Mouse (Mus musculus): Measurements from ENCODE around the gene Pard6b. TPM values are rescaled to one million over a fixed set of nuclear protein-coding genes. Genes with fewer than 3 reads are reported as not detected.
A peak's percentile ranks its signal among the peaks of the same experiment; 100 is the strongest.

Gene Pard6b
- polyA plus RNA-seq, 1 experiment from 2014 or later = 20.4 TPM

- H3K9ac ChIP-seq = no peak overlapping the region
- no peak overlapping the region for H3K4me3 ChIP-seq (replicated peaks)
- peaks cover 34% of the 10 kb centered on the region for H3K4me1 ChIP-seq
- WGBS = 78% methylated on average over 3 of the region's 3 CpGs
- ATAC-seq (replicated peaks; ENCODE audit: low FRiP score) = no peak
- H3K27ac ChIP-seq = no peak overlapping the region
- no peaks in the 10 kb centered on the region for H3K36me3 ChIP-seq
- no peaks in the 10 kb centered on the region; the same call in none of the 2 replicates for H3K27me3 ChIP-seq
- H3K4me2 ChIP-seq = no peak overlapping the region
- H3K9me3 ChIP-seq (replicated peaks) = no peaks in the 10 kb centered on the region
Observed at GRCm38 (mm10) chr2:168118456-168118855, 37.7 kb downstream of the Pard6b start.

GRCm38 (mm10) chr2:168119123-168119522 lies 38.3 kb downstream of the Pard6b start:
- Histone ChIP-seq H3K4me1 (peaks cover 35% of the 10 kb centered on the region), H3K4me3 (replicated peaks) (no peak overlapping the region), H3K9ac (no peak overlapping the region), H3K9me3 (replicated peaks) (no peaks in the 10 kb centered on the region), H3K36me3 (no peaks in the 10 kb centered on the region), H3K27me3 (no peaks in the 10 kb centered on the region; the same call in none of the 2 replicates), H3K4me2 (no peak overlapping the region), H3K27ac (no peak overlapping the region)
- WGBS = 80% methylated on average over 12 of the region's 12 CpGs
- no peak for ATAC-seq (replicated peaks; ENCODE audit: low FRiP score)

- Histone ChIP-seq H3K36me3 (no peaks in the 10 kb centered on the region), H3K9me3 (replicated peaks) (no peaks in the 10 kb centered on the region), H3K9ac (no peak overlapping the region), H3K4me2 (no peak overlapping the region), H3K27me3 (no peaks in the 10 kb centered on the region; the same call in none of the 2 replicates), H3K27ac (no peak overlapping the region), H3K4me3 (replicated peaks) (no peak overlapping the region), H3K4me1 (peaks cover 39% of the 10 kb centered on the region)
- no peak for ATAC-seq (replicated peaks; ENCODE audit: low FRiP score)
- 84% methylated on average over 4 of the region's 4 CpGs for WGBS
Observed at GRCm38 (mm10) chr2:168120906-168121305, 40.1 kb downstream of the Pard6b start.

- H3K4me1 ChIP-seq = peaks cover 33% of the 10 kb centered on the region
- H3K4me3 ChIP-seq (replicated peaks) = no peak overlapping the region
- H3K27ac ChIP-seq = peak overlapping the region; percentile 63
- H3K4me2 ChIP-seq = no peak overlapping the region
- no peak overlapping the region for H3K9ac ChIP-seq
- no peaks in the 10 kb centered on the region for H3K36me3 ChIP-seq
- H3K27me3 ChIP-seq = no peaks in the 10 kb centered on the region
- no peaks in the 10 kb centered on the region for H3K9me3 ChIP-seq (replicated peaks)
- ATAC-seq (replicated peaks; ENCODE audit: low FRiP score) = no peak
- 57% methylated on average over 6 of the region's 6 CpGs for WGBS
Observed at GRCm38 (mm10) chr2:168123652-168124051, 42.8 kb downstream of the Pard6b start.

GRCm38 (mm10) chr2:168125288-168126089 lies 44.7 kb downstream of the Pard6b start:
- Histone ChIP-seq H3K27me3 (no peaks in the 10 kb centered on the region), H3K9ac (no peak overlapping the region), H3K4me3 (replicated peaks) (no peak overlapping the region), H3K4me2 (no peak overlapping the region), H3K4me1 (peaks cover 41% of the 10 kb centered on the region), H3K36me3 (no peaks in the 10 kb centered on the region), H3K27ac (0 out of 2 replicates have a peak overlapping the region, but pooled peaks have one; percentile 4), H3K9me3 (replicated peaks) (no peaks in the 10 kb centered on the region)
- WGBS = 45% methylated on average over 11 of the region's 11 CpGs
- ATAC-seq (replicated peaks; ENCODE audit: low FRiP score) = no peak

GRCm38 (mm10) chr2:168127767-168128166 lies 47.0 kb downstream of the Pard6b start:
- H3K9ac ChIP-seq = no peak overlapping the region
- H3K4me1 ChIP-seq = peaks cover 44% of the 10 kb centered on the region
- no peak overlapping the region for H3K4me3 ChIP-seq (replicated peaks)
- no peaks in the 10 kb centered on the region for H3K36me3 ChIP-seq
- WGBS = 83% methylated on average over 14 of the region's 14 CpGs
- peak overlapping the region; percentile 56; the same call in 1 of the 2 replicates for H3K27ac ChIP-seq
- no peaks in the 10 kb centered on the region for H3K9me3 ChIP-seq (replicated peaks)
- no peak for ATAC-seq (replicated peaks; ENCODE audit: low FRiP score)
- no peak overlapping the region for H3K4me2 ChIP-seq
- no peaks in the 10 kb centered on the region for H3K27me3 ChIP-seq

- H3K9me3 ChIP-seq (replicated peaks) = no peaks in the 10 kb centered on the region
- no peak overlapping the region for H3K4me3 ChIP-seq (replicated peaks)
- no peak overlapping the region for H3K4me2 ChIP-seq
- 39% methylated on average over 12 of the region's 14 CpGs for WGBS
- H3K9ac ChIP-seq = no peak overlapping the region
- H3K27ac ChIP-seq = peak overlapping the region; percentile 56
- H3K36me3 ChIP-seq = no peaks in the 10 kb centered on the region
- no peaks in the 10 kb centered on the region for H3K27me3 ChIP-seq
- H3K4me1 ChIP-seq = peaks cover 44% of the 10 kb centered on the region
- peak; percentile 80 for ATAC-seq (replicated peaks; ENCODE audit: low FRiP score)
Observed at GRCm38 (mm10) chr2:168128211-168128859, 47.5 kb downstream of the Pard6b start.

- H3K36me3 ChIP-seq = no peaks in the 10 kb centered on the region
- H3K4me1 ChIP-seq = peaks cover 28% of the 10 kb centered on the region
- no peak overlapping the region for H3K27ac ChIP-seq
- no peaks in the 10 kb centered on the region for H3K9me3 ChIP-seq (replicated peaks)
- H3K4me2 ChIP-seq = no peak overlapping the region
- no peak for ATAC-seq (replicated peaks; ENCODE audit: low FRiP score)
- H3K4me3 ChIP-seq (replicated peaks) = no peak overlapping the region
- H3K9ac ChIP-seq = no peak overlapping the region
- 70% methylated on average over 3 of the region's 3 CpGs for WGBS
- H3K27me3 ChIP-seq = no peaks in the 10 kb centered on the region
Observed at GRCm38 (mm10) chr2:168130046-168130445, 49.2 kb downstream of the Pard6b start.

DNA sequence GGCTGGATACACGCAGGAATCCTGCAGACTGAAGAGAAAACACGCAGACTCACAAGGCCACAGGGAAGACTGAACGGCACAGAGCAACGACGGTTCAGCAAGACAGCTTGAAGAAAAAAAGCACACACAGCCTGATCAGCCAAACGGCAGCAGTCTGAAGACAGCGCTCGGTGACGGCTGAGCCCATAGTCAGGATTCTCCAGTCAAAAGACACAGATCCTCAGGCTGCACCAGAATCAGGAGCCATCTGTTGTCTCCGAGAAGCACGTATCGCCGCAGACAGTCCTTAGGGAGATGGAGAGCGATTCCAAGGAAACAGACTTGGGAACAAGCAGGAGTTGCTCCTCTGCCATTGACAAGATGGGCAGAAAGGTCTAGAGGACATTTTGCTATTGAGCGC lies 56.4 kb downstream of the Pard6b start:
- H3K4me3 ChIP-seq (replicated peaks) = no peak overlapping the region
- no peak for ATAC-seq (replicated peaks; ENCODE audit: low FRiP score)
- H3K27me3 ChIP-seq = no peaks in the 10 kb centered on the region
- H3K9ac ChIP-seq = no peak overlapping the region
- H3K9me3 ChIP-seq (replicated peaks) = no peaks in the 10 kb centered on the region
- H3K36me3 ChIP-seq = no peaks in the 10 kb centered on the region
- H3K4me2 ChIP-seq = no peak overlapping the region
- H3K4me1 ChIP-seq = no peaks in the 10 kb centered on the region
- 77% methylated on average over 15 of the region's 15 CpGs for WGBS
- no peak overlapping the region for H3K27ac ChIP-seq

- no peak overlapping the region for H3K27ac ChIP-seq
- ATAC-seq (replicated peaks; ENCODE audit: low FRiP score) = no peak
- 49% methylated on average over 5 of the region's 5 CpGs for WGBS
Observed at GRCm38 (mm10) chr2:168143794-168144193, 63.0 kb downstream of the Pard6b start.

GRCm38 (mm10) chr2:168145437-168145836 lies 64.6 kb downstream of the Pard6b start:
- Histone ChIP-seq H3K9me3 (replicated peaks) (no peaks in the 10 kb centered on the region), H3K27me3 (no peaks in the 10 kb centered on the region), H3K4me1 (peaks cover 12% of the 10 kb centered on the region), H3K4me3 (replicated peaks) (no peak overlapping the region), H3K27ac (no peak overlapping the region), H3K9ac (no peak overlapping the region), H3K4me2 (no peak overlapping the region), H3K36me3 (no peaks in the 10 kb centered on the region)
- ATAC-seq (replicated peaks; ENCODE audit: low FRiP score) = no peak; the same call in 1 of the 2 replicates
- 57% methylated on average over 2 of the region's 2 CpGs for WGBS

More at GRCm38 (mm10) chr2:168143794-168144193, 63.0 kb downstream of the Pard6b start:
- no peak overlapping the region for H3K4me3 ChIP-seq (replicated peaks)
- H3K4me2 ChIP-seq = no peak overlapping the region
- H3K4me1 ChIP-seq = peaks cover 12% of the 10 kb centered on the region
- H3K27me3 ChIP-seq = no peaks in the 10 kb centered on the region
- no peak overlapping the region for H3K9ac ChIP-seq
- H3K9me3 ChIP-seq (replicated peaks) = no peaks in the 10 kb centered on the region
- no peaks in the 10 kb centered on the region for H3K36me3 ChIP-seq

GRCm38 (mm10) chr2:168147722-168148432 lies 67.1 kb downstream of the Pard6b start:
- no peaks in the 10 kb centered on the region for H3K36me3 ChIP-seq
- no peaks in the 10 kb centered on the region for H3K27me3 ChIP-seq
- no peaks in the 10 kb centered on the region for H3K9me3 ChIP-seq (replicated peaks)
- H3K27ac ChIP-seq = no peak overlapping the region
- ATAC-seq (replicated peaks; ENCODE audit: low FRiP score) = no peak
- H3K9ac ChIP-seq = no peak overlapping the region
- H3K4me3 ChIP-seq (replicated peaks) = no peak overlapping the region
- peaks cover 12% of the 10 kb centered on the region for H3K4me1 ChIP-seq
- WGBS = 69% methylated on average over 22 of the region's 22 CpGs
- no peak overlapping the region for H3K4me2 ChIP-seq
